Mouse (Mus musculus) heart, postnatal 0 days (tissue): ENCODE results near the gene Igf2r. TPM values are rescaled to one million over a fixed set of nuclear protein-coding genes. Genes with fewer than 3 reads are reported as not detected.
A peak's percentile ranks its signal among the peaks of the same experiment; 100 is the strongest.

Experiments
- ATAC-seq: fragments of 200-750 bp; cut with Nextera tagmentation; 2 replicates; pipeline ENCODE4 v1.8.0; 2017; ENCODE audit warnings: low read depth, moderate number of reproducible peaks, moderate library complexity; ENCODE audit not compliant: insufficient read depth
- DNase-seq: peaks from one replicate; pipeline ENCODE4 v3.0.0-alpha.2; 2016; ENCODE audit warnings: low spot score
- H3K27ac ChIP-seq: fragments of 300-500 bp; sonication (generic); 2 replicates; pipeline ENCODE4 v1.5.1; 2014; ENCODE audit warnings: low read depth, mild to moderate bottlenecking
- H3K27me3 ChIP-seq: fragments of 300-500 bp; sonication (generic); 2 replicates; pipeline ENCODE4 v1.6.1; 2014; ENCODE audit warnings: low read length, mixed read lengths; ENCODE audit not compliant: control insufficient read depth, insufficient read depth
- H3K36me3 ChIP-seq: fragments of 300-500 bp; sonication (generic); replicated peaks from 2 replicates; pipeline ENCODE4 v1.6.1; 2014; ENCODE audit warnings: low read length, mixed read lengths; ENCODE audit not compliant: control insufficient read depth, insufficient read depth
- H3K4me1 ChIP-seq: fragments of 300-500 bp; sonication (generic); 2 replicates; pipeline ENCODE4 v1.6.1; 2014; ENCODE audit warnings: antibody characterized with exemption; ENCODE audit not compliant: control insufficient read depth, insufficient read depth
- H3K4me2 ChIP-seq: fragments of 300-500 bp; sonication (generic); 2 replicates; pipeline ENCODE4 v1.6.1; 2014; ENCODE audit warnings: low read depth, mild to moderate bottlenecking, low read length, moderate library complexity
- H3K4me3 ChIP-seq: fragments of 300-500 bp; sonication (generic); 2 replicates; pipeline ENCODE4 v1.5.1; 2014; ENCODE audit warnings: low read depth, low read length
- H3K9ac ChIP-seq: fragments of 300-500 bp; sonication (generic); replicated peaks from 2 replicates; pipeline ENCODE4 v1.6.1; 2014; ENCODE audit warnings: low read depth, low read length, mixed read lengths
- H3K9me3 ChIP-seq: fragments of 300-500 bp; sonication (generic); replicated peaks from 2 replicates; pipeline ENCODE4 v1.6.1; 2016; ENCODE audit warnings: low read length; ENCODE audit not compliant: control insufficient read depth
- CTCF ChIP-seq: IDR thresholded peaks from 2 replicates; pipeline ENCODE4 v1.5.1; 2016; ENCODE audit warnings: antibody characterized with exemption, control low read depth, low read depth
- EP300 ChIP-seq: IDR thresholded peaks from 2 replicates; pipeline ENCODE4 v1.6.1; 2016; ENCODE audit warnings: antibody characterized with exemption, low read depth
- WGBS: fragments of 180-500 bp; shearing (Covaris S2); extraction: QIAGEN DNeasy Blood & Tissue Kit; methylation state at CpG from one replicate; pipeline ENCODE4 v1.1.7; 2014; 5-methylcytosine and 5-hydroxymethylcytosine counted together
- polyA plus RNA-seq: library from polyadenylated mRNA; unstranded; fragments of >200 nt; fragmentation: Nextera tagmentation; extraction: Ambion mirVana; gene quantifications from 2 replicates; pipeline ENCODE4 v1.2.1, GENCODE M21; 2015
- total RNA-seq: library from RNA; depleted of rRNA; stranded (reverse); fragments of >200 nt; gene quantifications from 2 replicates; pipeline ENCODE4 v1.2.3, GENCODE M21; 2014; ENCODE audit warnings: low replicate concordance

The Igf2r gene
- total and polyA plus RNA-seq, 2 experiments from 2014 or later, result 59.9 to 424 TPM

DNA sequence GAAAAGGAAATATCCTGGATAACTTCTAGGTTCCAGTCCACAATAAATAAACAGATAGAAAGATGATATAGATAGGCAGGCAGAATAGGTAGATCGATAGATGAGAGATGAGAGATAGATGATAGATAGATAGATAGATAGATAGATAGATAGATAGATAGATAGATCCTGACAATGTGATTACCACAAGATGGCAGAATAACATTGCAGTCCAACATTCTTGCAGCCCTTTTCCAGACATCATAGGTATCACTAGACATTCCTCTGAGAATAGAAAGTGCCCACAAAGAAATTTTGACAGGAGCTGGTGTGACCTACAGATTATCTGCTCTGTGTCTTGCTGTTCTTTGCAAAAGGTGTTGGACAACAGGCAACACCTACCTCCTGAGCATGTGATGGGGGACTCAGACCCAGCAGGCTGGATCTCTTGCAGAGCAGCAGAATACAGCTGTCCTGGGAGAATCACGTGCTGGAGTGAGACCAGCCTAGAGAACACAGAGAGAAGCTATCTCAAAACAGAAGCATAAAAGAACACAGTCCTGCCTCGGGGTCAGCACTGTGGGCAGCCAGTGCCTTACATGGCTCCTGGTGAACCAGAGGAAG, 28.1 kb upstream of the Igf2r start:
- Histone ChIP-seq H3K4me2 (no peak overlapping the region), H3K9me3 (no peaks in the 10 kb centered on the region), H3K4me3 (no peak overlapping the region), H3K27me3 (no peaks in the 10 kb centered on the region), H3K9ac (no peak overlapping the region), H3K36me3 (no peaks in the 10 kb centered on the region; the same call in 1 of the 2 replicates), H3K27ac (peak overlapping the region; percentile 82), H3K4me1 (peaks cover 48% of the 10 kb centered on the region)
- ATAC-seq (peak; percentile 69), DNase-seq (peak; percentile 65)
- WGBS, result 33% methylated on average over 3 of the region's 3 CpGs
- TF ChIP-seq CTCF, result no peak
- TF ChIP-seq EP300, result peak; percentile 86

DNA sequence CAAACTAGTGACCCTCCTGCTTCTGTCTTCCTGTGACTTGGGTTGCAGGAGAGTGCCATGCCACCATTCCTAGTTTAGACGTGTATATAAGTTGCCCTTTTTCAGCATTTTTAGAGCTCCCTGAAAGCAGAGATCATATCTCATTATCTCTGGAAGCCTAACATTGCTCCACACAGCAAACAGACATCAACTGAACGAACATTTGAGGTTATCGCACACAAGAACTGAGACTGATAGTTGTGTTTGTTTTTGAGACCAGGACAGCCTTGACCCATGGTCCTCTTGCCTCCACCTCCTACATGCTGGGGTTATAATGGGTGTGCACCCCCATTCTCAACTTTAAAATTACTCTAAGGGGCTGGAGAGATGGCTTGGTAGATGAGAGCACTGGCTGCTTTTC, 27.2 kb upstream of the Igf2r start:
- Histone ChIP-seq H3K9me3 (no peaks in the 10 kb centered on the region), H3K4me2 (no peak overlapping the region), H3K9ac (no peak overlapping the region), H3K36me3 (no peaks in the 10 kb centered on the region; the same call in 1 of the 2 replicates), H3K27ac (peak overlapping the region; percentile 82; the same call in 1 of the 2 replicates), H3K4me3 (no peak overlapping the region), H3K4me1 (peaks cover 56% of the 10 kb centered on the region), H3K27me3 (no peaks in the 10 kb centered on the region)
- ATAC-seq (no peak), DNase-seq (no peak)
- TF ChIP-seq EP300 (no peak), CTCF (no peak)
- WGBS, result 63% methylated on average over 3 of the region's 3 CpGs

DNA sequence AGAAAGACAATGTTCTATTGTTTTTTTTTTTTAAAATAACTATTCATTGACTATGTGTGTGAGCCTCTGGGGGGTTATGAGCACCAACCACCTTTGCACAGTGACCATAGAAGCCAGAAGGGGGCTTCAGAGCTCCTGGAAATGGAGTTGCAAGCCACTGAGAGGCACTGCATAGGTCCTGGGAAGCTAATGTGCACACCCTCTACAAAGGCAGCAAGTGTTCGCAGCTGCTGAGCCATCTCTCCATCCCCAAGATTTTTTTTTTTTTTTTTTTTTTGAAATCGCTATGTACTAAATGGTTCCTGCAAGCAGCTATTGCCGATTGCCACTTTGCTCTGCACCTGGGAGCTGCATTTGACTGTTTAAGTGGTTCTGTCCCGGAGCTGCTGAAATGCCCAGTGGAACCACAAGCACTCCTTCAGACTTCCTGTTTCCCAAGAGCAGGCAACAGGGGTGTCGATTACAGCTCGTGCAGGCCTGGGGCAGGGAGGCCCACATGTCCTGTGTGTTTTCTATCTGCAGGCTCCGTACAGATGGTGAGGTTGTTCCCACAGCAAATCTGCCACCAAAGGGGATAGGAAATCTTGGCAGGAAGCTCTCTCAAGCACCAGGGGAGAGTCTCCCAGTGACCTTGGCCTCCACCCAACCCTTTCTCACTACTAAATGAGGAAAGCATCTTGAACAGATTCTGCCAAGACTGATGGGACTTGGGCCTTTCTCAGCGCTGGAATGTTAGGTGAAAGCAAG, 24.4 kb upstream of the Igf2r start:
- Histone ChIP-seq H3K27me3 (no peaks in the 10 kb centered on the region), H3K4me1 (peaks cover 68% of the 10 kb centered on the region), H3K4me2 (no peak overlapping the region), H3K9me3 (no peaks in the 10 kb centered on the region), H3K36me3 (peaks cover 3% of the 10 kb centered on the region; the same call in 1 of the 2 replicates), H3K9ac (no peak overlapping the region; the same call in 1 of the 2 replicates), H3K4me3 (no peak overlapping the region), H3K27ac (peak overlapping the region; percentile 97)
- DNase-seq, result peak; percentile 84
- TF ChIP-seq CTCF, result peak; percentile 4; the same call in 1 of the 2 replicates
- peak; percentile 77 for TF ChIP-seq EP300
- WGBS, result 11% methylated on average over 8 of the region's 8 CpGs
- ATAC-seq, result peak; percentile 22

DNA sequence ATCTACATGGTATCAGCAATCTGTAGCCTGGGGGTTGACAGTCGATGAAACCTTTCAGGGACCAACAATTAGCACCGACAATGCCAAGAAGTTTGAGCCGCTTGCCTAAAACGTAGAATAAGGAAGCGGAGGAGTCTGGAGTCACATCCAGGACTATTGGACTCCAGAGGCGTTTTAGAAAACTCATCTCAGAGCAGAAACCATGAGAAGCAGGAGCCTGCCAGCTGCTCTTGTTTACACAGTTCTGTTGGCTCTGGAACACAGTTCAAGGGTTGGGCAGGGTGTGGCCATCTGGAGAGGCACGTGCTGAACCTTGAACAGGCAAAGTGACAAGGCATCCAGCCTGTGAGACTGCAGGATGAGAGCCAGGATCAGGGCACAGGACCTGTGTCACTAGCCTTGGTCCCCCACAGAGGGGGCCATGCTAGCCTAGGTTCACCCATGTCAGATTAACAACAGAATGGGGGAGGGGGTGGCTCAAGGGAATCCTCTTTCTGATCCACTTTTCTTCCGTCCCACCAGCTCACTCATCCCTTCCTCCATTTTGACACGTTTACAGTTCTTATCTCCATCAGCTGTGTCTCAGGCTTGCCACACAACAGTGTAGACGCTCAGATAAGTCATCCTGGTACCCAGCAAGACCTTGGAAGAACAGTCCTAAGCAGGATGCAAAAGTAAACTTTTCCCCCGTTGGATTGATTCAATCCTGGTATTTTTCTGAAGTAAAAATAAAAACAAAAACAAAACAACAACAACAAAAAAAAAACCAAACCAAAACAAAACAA, 23.1 kb upstream of the Igf2r start:
- peak; percentile 33 for ATAC-seq
- peak overlapping the region; percentile 97 for H3K27ac ChIP-seq
- peaks cover 15% of the 10 kb centered on the region for H3K36me3 ChIP-seq
- WGBS, result 20% methylated on average over 11 of the region's 11 CpGs
- H3K4me2 ChIP-seq, result no peak overlapping the region
- no peak overlapping the region for H3K4me3 ChIP-seq
- H3K9ac ChIP-seq, result no peak overlapping the region
- peaks cover 57% of the 10 kb centered on the region for H3K4me1 ChIP-seq
- peak; percentile 80 for DNase-seq
- no peaks in the 10 kb centered on the region for H3K9me3 ChIP-seq
- H3K27me3 ChIP-seq, result no peaks in the 10 kb centered on the region
- TF ChIP-seq CTCF (no peak), EP300 (peak; percentile 46; the same call in 1 of the 2 replicates)

DNA sequence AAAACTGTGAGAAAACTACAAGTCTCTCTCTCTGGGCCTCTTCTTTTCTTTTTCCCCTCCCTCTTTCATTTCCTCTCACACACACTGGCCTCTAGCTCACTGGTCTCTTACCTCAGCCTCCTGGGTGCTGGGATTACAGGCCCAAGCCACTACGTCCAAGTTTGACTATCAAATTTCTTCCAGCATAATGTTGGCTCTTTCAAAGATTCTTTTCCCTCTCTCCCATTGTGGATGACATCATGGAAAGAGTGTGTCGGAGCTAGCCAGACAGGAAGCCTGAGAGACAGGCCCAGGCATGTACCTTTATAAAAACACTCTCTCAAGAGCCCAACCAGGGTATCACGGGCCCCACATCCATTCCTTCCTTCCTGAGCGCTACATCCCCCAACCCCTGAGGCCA, 22.0 kb upstream of the Igf2r start:
- Histone ChIP-seq H3K4me3 (no peak overlapping the region), H3K27me3 (no peaks in the 10 kb centered on the region), H3K4me2 (no peak overlapping the region), H3K9ac (no peak overlapping the region), H3K9me3 (no peaks in the 10 kb centered on the region), H3K4me1 (peaks cover 57% of the 10 kb centered on the region), H3K36me3 (peaks cover 16% of the 10 kb centered on the region), H3K27ac (peak overlapping the region; percentile 97)
- 9% methylated on average over 4 of the region's 4 CpGs for WGBS
- ATAC-seq, result peak; percentile 27
- peak; percentile 62 for TF ChIP-seq EP300
- no peak for TF ChIP-seq CTCF
- DNase-seq, result peak; percentile 89
